Mouse (Mus musculus) NIH3T3 (cell line): ENCODE measurements around the gene Pard3.

ENCODE experiments used
- DNase-seq: peaks from one replicate; pipeline ENCODE4 v3.0.0-alpha.2; 2012; ENCODE audit warnings: low read depth

Gene Pard3

DNA sequence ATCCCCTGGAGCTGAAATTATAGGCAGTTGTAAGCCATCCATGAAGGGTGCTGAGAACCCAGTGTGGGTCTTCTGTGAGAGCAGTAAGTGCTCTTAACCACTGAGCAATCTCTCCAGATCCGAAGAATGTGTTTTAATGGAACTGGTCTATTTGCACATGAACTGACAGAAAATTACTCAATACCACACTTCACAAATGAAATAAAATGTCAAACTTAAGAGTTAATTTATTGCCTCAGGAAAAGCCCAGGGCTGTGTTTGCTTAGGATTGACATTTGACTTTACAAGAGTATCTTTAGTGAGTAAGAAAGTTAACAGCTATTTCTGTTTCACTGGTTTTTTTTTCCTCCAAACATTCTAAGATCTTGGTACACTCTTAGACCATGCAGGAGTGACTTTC lies 23.7 kb downstream of the Pard3 start:
- DNase-seq = peak; percentile 51

GRCm38 (mm10) chr8:127088372-127088771 lies 24.7 kb downstream of the Pard3 start:
- no peak for DNase-seq

GRCm38 (mm10) chr8:127089021-127089420 lies 25.3 kb downstream of the Pard3 start:
- DNase-seq = no peak

DNA sequence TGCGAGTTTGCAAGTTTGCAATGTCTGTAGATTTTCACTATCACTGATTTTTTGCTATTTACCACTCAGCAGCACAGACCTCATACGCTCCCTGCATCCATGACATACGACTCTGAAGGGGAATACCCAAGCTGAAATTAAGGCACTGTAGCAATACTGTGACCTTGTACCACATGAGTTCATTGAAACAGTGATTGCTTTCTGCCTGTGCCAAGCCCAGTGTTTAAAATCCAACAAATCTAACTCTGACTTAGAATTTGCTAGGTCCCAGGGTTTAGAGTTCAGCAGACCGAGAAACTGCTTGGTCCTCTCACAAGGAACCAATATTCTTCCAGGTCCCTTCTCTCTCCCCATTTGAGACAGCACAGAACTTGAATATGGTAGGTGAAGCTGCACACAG lies 26.7 kb downstream of the Pard3 start:
- DNase-seq = peak; percentile 40

GRCm38 (mm10) chr8:127091936-127092335 lies 28.2 kb downstream of the Pard3 start:
- no peak for DNase-seq

DNA sequence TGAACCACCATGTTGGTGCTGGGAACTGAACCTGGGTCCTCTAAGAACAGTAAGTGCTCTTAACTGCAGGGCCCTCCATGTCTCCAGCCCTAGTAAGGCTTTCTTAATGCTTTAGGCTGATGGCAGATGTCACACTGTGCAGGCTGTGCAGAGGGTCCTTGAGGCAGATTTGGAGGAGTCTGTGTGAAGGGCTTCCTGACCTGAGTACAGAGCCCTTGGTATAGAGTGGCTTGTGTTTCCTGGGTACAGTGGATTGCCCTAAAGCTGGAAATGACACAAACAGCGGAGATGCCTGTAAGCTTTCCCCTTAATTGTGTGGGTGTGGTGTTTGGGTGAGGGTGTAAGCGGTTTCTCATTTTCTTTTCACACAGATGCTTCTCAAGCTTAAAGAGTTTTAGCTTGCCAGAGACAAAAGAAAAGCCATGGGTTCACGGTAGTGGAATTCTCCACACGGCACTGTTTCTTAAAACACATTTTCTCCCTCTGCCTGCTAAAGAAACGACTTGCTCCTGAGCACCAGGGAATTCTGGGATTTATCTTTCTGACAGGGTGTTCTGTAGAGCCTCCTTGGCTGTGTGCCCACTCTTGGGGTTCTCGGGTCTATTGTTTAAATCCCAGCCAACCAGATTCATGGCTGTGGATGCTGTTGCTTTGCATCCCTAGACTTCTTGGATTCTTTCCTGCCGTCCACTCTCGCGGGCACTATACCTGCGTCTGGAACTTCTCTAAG lies 28.9 kb downstream of the Pard3 start:
- peak; percentile 30 for DNase-seq

DNA sequence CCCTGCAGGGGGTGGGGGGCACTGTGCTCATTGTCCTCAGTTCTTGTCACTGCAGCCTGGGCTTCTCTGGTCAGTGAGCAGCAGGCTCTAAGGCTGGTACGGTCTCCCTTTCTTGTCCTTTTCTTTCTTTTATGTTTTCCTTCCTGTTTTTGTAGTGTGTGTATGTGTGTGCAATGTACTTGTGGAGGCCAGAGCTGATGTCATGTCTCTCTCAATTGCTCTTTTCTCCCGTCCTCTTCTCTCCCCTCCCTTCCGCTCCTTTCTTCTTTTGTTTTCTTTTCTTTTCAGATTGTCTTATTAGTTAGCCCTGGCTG lies 29.4 kb downstream of the Pard3 start:
- no peak for DNase-seq

GRCm38 (mm10) chr8:127095763-127096162 lies 32.1 kb downstream of the Pard3 start:
- DNase-seq = no peak

DNA sequence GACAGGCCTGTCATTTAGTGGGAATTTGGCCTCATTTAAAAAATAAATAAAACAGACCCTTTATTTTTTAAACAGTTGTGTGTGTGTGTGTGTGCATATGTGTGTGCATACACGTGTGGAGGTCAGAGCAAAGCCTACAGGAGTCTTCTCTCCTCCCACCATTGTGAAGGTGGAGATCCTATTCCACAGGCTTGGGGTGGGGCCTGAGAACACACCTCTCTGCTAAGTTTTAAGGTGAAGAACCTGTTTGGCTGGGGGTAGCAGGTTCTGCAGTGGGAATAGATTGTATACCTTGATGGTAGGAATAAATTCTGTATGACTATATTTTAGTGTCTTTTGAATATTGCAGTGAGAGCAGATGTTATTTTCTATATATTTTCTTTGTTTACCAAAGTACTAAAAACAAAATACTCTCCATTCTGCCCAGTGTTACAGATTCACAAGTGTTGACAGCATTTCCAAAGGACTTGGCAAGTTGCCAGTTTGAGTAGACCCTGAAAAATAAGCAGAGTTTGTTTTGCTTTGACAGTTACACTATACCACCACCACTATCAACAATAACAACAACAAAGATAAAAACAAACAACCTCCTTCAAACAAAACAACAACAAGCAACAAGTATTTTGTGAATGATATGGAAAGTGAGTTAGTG lies 35.9 kb downstream of the Pard3 start:
- DNase-seq = no peak

GRCm38 (mm10) chr8:127103256-127103655 lies 39.6 kb downstream of the Pard3 start:
- no peak for DNase-seq

DNA sequence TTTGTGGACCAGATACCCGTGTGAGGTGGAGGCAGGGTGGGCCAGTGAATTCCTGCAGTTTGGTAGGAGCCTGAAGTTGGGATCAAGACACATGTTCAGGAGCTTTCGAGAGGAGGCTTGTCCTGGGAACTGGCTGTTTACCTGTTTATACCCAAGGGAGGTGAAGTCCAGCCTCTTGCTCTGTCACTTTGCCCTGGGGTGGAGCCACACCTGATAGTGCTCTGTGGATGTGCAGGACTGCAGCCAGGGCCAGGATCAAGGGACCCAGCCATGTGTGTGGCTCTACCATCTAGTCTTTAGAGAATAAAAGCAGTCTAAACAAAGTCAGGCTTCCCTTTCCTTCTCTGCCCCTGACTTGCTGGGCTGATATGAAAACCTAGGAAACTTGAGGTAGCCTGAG lies 40.9 kb downstream of the Pard3 start:
- DNase-seq = no peak

- peak; percentile 80 for DNase-seq
Measured at GRCm38 (mm10) chr8:127107928-127108327, 44.2 kb downstream of the Pard3 start.

DNA sequence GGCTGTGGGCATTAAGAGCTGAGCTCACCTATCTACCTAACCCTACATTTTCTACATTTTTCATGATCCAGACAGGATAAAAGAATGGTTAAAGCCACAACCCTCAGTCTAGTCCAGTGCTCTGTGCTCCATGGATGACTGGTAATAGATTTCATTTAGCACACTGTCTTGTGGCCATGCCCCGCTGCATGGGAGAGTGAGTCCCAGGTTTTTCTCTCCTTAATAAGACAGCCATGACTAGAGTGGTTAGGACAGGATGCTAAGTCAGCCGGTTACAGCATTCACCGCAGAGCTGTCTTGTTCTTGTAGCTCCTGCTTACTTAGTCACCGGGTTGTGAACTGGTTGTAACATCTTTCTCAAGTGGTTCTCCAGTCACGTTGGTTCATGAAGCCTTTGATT lies 49.5 kb downstream of the Pard3 start:
- no peak for DNase-seq

DNA sequence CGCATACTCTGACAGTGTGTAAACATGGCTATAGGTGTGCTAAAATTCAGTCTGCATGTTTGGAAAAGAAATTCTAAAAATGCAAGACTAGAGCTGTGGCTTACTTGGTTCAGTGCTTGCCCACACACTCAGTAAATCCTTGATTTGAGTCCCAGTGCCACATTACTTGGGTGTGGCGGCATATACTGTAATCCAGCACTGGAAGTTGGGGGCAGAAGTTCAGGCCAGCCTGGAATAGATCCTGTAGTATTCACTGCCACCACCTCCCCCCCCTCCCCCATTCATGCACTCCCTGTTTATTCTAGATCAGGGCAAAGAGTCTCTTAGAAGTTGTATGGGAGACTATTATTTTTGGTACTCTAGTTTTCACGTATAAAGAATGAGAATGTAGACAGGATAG lies 52.1 kb downstream of the Pard3 start:
- no peak for DNase-seq

DNA sequence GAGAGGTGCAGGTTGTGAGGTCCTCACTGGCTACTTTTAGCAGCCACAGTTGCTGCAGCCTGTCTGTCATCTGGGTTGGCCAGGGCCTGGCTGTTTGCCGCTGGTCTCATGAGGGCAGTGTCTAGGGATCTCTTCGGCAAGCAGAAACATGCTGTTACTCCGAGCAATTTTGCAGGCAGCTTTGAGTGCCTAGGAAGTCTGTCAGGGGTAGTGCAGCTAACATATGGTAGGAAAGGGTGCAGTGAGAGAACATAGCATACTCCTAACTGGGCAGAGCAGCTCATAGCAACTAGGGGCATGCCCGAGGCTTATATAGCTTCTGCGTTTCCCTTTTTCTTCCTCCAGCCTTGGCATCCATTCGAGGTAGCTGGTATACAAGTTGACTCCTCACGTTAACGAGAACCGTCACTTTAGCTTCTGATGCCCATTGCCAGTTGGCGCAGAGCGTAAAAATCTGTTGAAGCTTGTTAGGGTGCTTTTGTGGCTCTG lies 54.7 kb downstream of the Pard3 start:
- no peak for DNase-seq

- DNase-seq = no peak
Measured at GRCm38 (mm10) chr8:127123391-127123790, 59.7 kb downstream of the Pard3 start.

DNA sequence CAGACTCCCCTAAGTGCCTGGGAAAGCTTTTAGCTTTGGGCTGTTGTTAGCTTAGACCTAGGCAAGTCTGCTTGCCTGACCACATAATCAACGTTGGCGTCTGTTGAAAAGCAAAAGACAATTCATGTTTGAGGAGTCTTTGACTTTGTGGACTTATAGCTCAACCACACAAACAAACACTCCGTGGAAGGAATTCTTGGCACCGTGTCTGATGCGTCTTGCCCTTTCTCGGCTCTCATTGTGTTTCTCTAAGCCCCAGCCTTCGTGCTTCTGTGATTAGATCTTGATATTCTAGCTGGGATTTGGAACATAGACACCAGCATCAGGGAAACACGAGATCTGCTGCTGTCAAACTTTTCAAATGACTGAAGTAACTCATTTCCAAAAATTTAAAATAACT lies 61.1 kb downstream of the Pard3 start:
- peak; percentile 37 for DNase-seq

DNA sequence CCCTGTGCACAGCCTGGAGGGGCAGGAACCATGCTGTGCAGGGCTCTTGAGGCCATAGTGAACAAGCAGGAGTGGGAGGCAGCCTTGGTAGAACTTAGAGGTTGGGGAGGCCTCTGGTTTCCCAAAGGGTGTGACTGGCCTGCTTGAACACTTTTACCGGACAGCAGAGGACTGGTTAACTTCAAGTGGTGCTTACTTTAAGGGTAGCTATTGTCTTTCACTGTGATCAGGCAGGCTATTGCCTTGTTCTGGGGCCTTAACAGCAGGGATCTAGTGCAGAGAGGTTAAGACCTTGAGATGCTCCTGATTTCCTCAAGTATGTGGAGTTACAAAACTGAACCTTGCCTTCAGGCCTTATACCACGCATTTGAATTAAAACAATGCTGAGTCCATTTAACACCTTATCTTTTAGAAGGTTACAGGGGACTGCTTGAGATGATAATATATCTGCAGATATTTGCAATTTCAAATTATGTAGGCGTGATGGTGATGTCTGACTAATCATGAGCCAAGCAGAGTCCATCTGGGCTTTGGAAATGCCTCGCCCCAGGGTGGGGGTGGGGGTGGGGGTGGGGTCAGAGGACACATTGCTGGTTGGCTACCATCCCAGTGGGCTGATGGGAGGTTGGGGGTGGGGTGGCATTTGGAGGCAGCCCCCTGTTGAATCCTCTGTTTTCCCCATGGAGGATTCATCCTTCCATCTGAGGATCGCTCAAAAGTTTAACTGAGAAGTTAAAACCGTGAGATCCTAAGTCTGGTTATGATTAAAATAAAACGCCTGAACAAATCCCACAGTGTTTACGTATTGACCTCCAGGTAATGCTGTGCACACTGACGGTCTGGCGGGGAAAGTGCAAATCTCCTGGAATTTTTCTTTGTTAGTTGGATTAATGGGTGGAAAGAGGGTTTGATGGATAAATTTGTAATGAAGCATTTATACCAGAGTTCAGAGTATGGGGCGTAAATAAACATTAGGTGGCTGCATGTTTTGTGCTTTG lies 62.3 kb downstream of the Pard3 start:
- no peak for DNase-seq

- no peak for DNase-seq
Measured at GRCm38 (mm10) chr8:127128781-127129396, 65.2 kb downstream of the Pard3 start.

DNA sequence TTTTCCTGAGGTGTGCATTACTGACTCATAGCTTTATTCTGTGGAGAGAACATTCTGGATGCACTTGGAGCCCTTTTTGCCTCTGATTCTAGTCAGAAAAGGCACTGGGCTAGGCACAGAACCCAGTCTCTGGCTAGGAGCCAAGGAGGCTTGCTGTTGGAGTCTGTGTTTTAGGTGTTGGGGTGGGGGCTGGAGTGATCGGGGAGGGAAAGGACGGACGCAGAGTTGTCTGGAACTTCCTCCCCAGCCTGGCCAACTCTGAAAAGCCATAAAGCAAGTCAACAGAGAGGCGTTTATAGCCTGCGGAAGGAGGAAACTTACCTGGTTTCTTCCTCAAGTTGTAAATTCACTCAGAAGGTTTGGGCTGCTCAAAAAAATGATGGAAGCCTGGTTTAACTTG lies 70.6 kb downstream of the Pard3 start:
- no peak for DNase-seq

- DNase-seq = no peak
Measured at GRCm38 (mm10) chr8:127136201-127136600, 72.5 kb downstream of the Pard3 start.

- no peak for DNase-seq
Measured at GRCm38 (mm10) chr8:127136781-127137180, 73.1 kb downstream of the Pard3 start.
